Mouse (Mus musculus): Measurements from ENCODE around the gene Trip10. TPM values are rescaled to one million over a fixed set of nuclear protein-coding genes. Genes with fewer than 3 reads are reported as not detected.

Gene Trip10
- polyA plus RNA-seq, 1 experiment, result 4.5 TPM

DNA sequence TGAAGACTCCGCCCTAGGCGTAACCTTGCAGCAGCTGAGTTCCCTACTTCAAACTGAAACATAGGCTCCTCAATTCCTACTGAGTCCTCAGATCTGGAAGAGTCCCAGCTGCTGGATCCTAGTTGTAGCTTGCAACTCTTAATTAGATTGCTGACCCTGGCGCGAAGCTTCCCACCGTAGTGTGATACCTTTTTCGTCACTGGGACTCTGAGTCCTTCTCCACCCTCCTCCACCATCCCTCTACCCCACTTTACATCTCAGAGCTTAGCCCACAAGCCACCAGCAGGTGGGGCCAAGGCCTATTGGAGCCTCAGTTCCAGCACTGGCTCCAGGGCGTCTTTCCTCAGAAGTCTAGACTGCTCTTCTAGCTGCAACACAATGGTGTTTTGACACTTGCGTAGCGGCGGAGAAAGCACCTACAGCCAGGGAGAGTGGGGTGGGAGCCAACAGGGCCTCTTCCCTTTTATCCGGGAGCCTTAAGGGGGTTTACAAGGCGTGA is 1.0 kb upstream of the Trip10 start, which contains the start of gene Gpr108:
Gene Gpr108 (minus strand): TSS at position 246 of the 499 bp plus-strand sequence.
- Histone ChIP-seq H3K36me3 (ENCODE audit: control insufficient read depth, insufficient read depth, low read length) (no peaks in the 10 kb centered on the region; the same call in 1 of the 2 replicates), H3K27ac (ENCODE audit: control insufficient read depth, insufficient read depth, low read depth, low read length) (peak within 1 kb of the TSS; percentile 96), H3K4me3 (ENCODE audit: control insufficient read depth, low read depth, low read length) (peak within 1 kb of the TSS; percentile 98), H3K4me1 (ENCODE audit: control insufficient read depth, insufficient read depth, low read length) (peaks cover 32% of the 10 kb centered on the region), H3K27me3 (ENCODE audit: control insufficient read depth, insufficient read depth, low read length) (no peaks in the 10 kb centered on the region)
- TF ChIP-seq CTCF (IDR thresholded peaks at IDR 0.05; ENCODE audit: control insufficient read depth, insufficient read depth, insufficient replicate concordance, low read depth, low read length) (peak; percentile 56; the same call in 1 of the 2 replicates), POLR2A (IDR thresholded peaks at IDR 0.05; ENCODE audit: control insufficient read depth, low read depth, low read length) (no peak)

DNA sequence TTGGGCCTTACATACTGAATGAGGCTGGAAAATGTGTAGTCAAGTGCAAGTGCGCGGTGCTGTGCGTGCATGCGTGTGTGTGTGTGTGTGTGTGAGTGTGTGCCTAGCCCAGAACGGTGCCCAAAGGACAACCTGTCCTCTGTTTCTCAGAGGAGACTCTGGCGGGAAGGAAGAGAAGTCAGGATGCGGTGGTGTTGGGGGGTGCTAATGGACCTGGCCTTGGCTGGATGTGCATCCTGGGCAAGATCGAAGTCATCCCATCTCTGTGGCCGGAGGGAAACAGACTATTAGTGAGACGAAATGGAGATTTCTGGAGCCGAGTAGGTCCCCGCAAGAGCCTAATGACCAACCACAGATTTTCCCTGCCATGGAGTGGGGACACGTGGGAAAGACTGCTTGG is 484 bp upstream of the Trip10 start:
- Histone ChIP-seq H3K27me3 (ENCODE audit: control insufficient read depth, insufficient read depth, low read length) (no peaks in the 10 kb centered on the region), H3K36me3 (ENCODE audit: control insufficient read depth, insufficient read depth, low read length) (no peaks in the 10 kb centered on the region; the same call in 1 of the 2 replicates), H3K4me1 (ENCODE audit: control insufficient read depth, insufficient read depth, low read length) (peaks cover 32% of the 10 kb centered on the region), H3K4me3 (ENCODE audit: control insufficient read depth, low read depth, low read length) (peak overlapping the region; percentile 87), H3K27ac (ENCODE audit: control insufficient read depth, insufficient read depth, low read depth, low read length) (peak overlapping the region; percentile 78)
- TF ChIP-seq CTCF (IDR thresholded peaks at IDR 0.05; ENCODE audit: control insufficient read depth, insufficient read depth, insufficient replicate concordance, low read depth, low read length), result no peak
- no peak for TF ChIP-seq POLR2A (IDR thresholded peaks at IDR 0.05; ENCODE audit: control insufficient read depth, low read depth, low read length)

DNA sequence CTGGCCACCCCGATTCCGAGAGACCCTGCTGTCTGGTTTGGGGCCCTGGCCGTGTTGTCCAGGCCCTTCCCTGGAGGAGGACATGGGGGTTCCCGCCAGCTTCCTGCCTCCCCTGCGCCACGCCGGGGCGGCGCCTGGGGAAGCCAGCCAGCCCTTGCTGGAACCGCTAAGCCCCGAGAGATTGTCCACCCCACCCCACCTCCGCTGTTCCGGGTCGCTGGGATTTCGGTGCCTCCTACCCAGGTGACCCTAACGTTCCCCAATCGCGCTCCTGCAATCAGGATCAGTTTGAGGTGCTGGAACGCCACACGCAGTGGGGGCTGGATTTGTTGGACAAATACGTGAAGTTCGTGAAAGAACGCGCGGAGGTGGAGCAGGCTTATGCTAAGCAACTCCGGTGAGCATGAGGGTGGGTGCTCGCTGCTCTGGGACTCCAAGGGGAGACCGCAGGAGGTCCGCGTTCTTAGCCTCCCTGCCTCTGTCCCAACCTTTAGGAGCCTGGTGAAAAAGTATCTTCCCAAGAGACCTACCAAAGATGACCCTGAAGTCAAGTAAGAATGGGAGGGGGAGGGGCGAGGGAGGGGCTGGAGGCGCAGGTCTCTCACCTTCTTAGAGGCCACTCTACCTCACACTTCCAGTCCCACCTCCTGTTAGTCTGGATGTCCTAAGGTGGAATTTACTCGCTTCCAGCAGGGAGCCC is 1.4 kb downstream of the Trip10 start:
- H3K4me1 ChIP-seq (ENCODE audit: control insufficient read depth, insufficient read depth, low read length), result peaks cover 32% of the 10 kb centered on the region
- H3K27ac ChIP-seq (ENCODE audit: control insufficient read depth, insufficient read depth, low read depth, low read length), result no peak overlapping the region
- H3K27me3 ChIP-seq (ENCODE audit: control insufficient read depth, insufficient read depth, low read length), result no peaks in the 10 kb centered on the region
- H3K36me3 ChIP-seq (ENCODE audit: control insufficient read depth, insufficient read depth, low read length), result no peaks in the 10 kb centered on the region
- H3K4me3 ChIP-seq (ENCODE audit: control insufficient read depth, low read depth, low read length), result peak overlapping the region; percentile 87
- TF ChIP-seq CTCF (IDR thresholded peaks at IDR 0.05; ENCODE audit: control insufficient read depth, insufficient read depth, insufficient replicate concordance, low read depth, low read length), result no peak

DNA sequence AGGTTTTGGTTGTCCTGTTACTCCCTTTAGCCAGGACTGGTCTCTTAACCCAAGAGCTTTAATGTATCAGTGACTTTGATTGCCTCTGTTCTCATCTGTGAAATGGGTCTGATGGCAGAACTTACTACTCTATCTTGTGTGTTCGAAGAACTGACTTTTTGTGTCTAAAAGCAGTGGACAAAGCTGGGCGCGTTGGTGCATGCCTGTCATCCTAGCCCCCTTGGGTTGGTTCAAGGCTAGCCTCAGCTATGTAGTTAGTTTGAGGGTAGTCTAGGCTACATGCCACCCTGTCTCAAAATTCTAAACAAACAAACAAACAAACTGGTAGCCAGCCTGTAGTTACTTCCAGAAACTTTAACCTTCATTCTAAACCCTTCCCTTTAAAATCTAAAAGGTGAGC is 2.2 kb downstream of the Trip10 start:
- H3K27me3 ChIP-seq (ENCODE audit: control insufficient read depth, insufficient read depth, low read length), result no peaks in the 10 kb centered on the region
- no peak for TF ChIP-seq POLR2A (IDR thresholded peaks at IDR 0.05; ENCODE audit: control insufficient read depth, low read depth, low read length)
- TF ChIP-seq CTCF (IDR thresholded peaks at IDR 0.05; ENCODE audit: control insufficient read depth, insufficient read depth, insufficient replicate concordance, low read depth, low read length), result no peak
- no peak overlapping the region for H3K4me3 ChIP-seq (ENCODE audit: control insufficient read depth, low read depth, low read length)
- no peak overlapping the region for H3K27ac ChIP-seq (ENCODE audit: control insufficient read depth, insufficient read depth, low read depth, low read length)
- peaks cover 32% of the 10 kb centered on the region for H3K4me1 ChIP-seq (ENCODE audit: control insufficient read depth, insufficient read depth, low read length)
- no peaks in the 10 kb centered on the region for H3K36me3 ChIP-seq (ENCODE audit: control insufficient read depth, insufficient read depth, low read length)

DNA sequence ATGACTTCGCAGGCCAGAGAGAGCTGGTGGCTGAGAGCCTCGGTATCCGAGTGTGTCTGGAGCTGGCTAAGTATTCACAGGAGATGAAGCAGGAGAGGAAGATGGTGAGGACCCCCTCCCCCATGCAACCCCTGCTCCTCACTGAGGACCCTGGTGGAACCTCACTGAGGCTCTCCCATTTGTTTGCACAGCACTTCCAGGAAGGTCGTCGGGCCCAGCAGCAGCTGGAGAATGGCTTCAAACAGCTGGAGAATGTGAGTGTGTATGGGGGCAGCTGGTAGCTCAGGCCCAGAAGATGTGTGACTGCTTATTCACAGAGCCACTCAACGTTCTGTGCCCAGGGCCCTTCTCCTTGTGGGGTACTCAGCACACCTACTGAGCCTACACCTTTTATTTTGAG is 4.1 kb downstream of the Trip10 start:
- Histone ChIP-seq H3K4me3 (ENCODE audit: control insufficient read depth, low read depth, low read length) (no peak overlapping the region), H3K36me3 (ENCODE audit: control insufficient read depth, insufficient read depth, low read length) (no peaks in the 10 kb centered on the region), H3K27me3 (ENCODE audit: control insufficient read depth, insufficient read depth, low read length) (no peaks in the 10 kb centered on the region), H3K4me1 (ENCODE audit: control insufficient read depth, insufficient read depth, low read length) (peaks cover 22% of the 10 kb centered on the region), H3K27ac (ENCODE audit: control insufficient read depth, insufficient read depth, low read depth, low read length) (no peak overlapping the region)
- TF ChIP-seq POLR2A (IDR thresholded peaks at IDR 0.05; ENCODE audit: control insufficient read depth, low read depth, low read length) (no peak), CTCF (IDR thresholded peaks at IDR 0.05; ENCODE audit: control insufficient read depth, insufficient read depth, insufficient replicate concordance, low read depth, low read length) (no peak)

DNA sequence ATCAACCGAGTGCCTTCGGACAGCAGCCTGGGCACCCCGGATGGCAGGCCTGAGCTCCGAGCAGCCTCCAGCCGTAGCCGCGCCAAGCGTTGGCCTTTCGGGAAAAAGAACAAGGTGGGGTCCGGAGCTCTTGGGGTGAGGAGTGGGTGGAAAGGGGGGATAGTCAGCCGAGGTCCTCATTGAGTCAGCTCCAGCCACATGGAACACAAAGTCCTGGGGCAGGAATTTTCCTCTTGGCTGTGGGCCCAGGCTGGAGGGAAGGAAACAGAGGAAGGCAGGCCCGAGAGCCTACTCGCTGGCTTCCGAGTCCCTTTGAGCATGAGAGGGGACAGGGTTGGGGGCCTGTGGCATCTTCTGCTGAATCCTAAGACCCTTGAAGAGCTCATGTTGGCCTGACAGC is 6.1 kb downstream of the Trip10 start:
- no peaks in the 10 kb centered on the region for H3K36me3 ChIP-seq (ENCODE audit: control insufficient read depth, insufficient read depth, low read length)
- TF ChIP-seq POLR2A (IDR thresholded peaks at IDR 0.05; ENCODE audit: control insufficient read depth, low read depth, low read length) (no peak), CTCF (IDR thresholded peaks at IDR 0.05; ENCODE audit: control insufficient read depth, insufficient read depth, insufficient replicate concordance, low read depth, low read length) (no peak)
- H3K4me1 ChIP-seq (ENCODE audit: control insufficient read depth, insufficient read depth, low read length), result peaks cover 4% of the 10 kb centered on the region
- H3K27me3 ChIP-seq (ENCODE audit: control insufficient read depth, insufficient read depth, low read length), result no peaks in the 10 kb centered on the region
- no peak overlapping the region for H3K4me3 ChIP-seq (ENCODE audit: control insufficient read depth, low read depth, low read length)
- no peak overlapping the region for H3K27ac ChIP-seq (ENCODE audit: control insufficient read depth, insufficient read depth, low read depth, low read length)

DNA sequence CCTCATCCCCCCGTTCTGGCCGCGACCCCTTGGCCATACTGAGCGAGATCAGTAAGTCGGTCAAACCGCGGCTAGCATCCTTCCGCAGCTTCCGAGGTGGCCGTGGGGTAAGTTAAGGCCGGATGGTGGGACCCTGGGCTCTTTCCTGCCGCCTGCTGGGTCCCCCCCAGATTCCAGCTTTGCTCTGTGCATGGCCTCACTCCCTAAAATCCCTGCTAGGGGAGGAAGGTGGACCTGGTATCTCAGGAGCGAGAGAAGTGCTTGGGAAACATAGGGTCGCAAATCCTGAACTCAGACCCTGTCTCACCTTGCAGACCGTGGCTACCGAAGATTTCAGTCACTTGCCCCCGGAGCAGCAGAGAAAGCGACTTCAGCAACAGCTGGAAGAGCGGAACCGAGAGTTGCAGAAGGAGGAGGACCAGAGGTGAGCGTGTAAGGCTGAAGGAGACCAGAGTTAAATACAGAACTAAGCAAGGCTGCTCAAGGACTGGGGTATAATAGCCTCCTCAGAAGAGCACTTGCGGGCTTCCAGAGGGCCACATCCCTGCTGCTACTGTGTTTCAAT is 7.7 kb downstream of the Trip10 start:
- Histone ChIP-seq H3K4me1 (ENCODE audit: control insufficient read depth, insufficient read depth, low read length) (peaks cover 3% of the 10 kb centered on the region), H3K27ac (ENCODE audit: control insufficient read depth, insufficient read depth, low read depth, low read length) (no peak overlapping the region), H3K36me3 (ENCODE audit: control insufficient read depth, insufficient read depth, low read length) (no peaks in the 10 kb centered on the region), H3K27me3 (ENCODE audit: control insufficient read depth, insufficient read depth, low read length) (no peaks in the 10 kb centered on the region), H3K4me3 (ENCODE audit: control insufficient read depth, low read depth, low read length) (no peak overlapping the region)
- TF ChIP-seq CTCF (IDR thresholded peaks at IDR 0.05; ENCODE audit: control insufficient read depth, insufficient read depth, insufficient replicate concordance, low read depth, low read length), result no peak
